Mouse (Mus musculus): ENCODE measurements around the gene 1700016C15Rik.

- no peak for TF ChIP-seq CTCF (IDR thresholded peaks at IDR 0.05)
- TF ChIP-seq EP300 (IDR thresholded peaks at IDR 0.05): no peak
Measured at GRCm38 (mm10) chr1:177700560-177700959, 29.1 kb upstream of the 1700016C15Rik start.
